Mouse (Mus musculus) thymus, postnatal 25 days (tissue): ENCODE measurements around the gene Cstad.

Source experiments
- DNase-seq: peaks from one replicate; pipeline ENCODE4 v3.0.0; 2022

The Cstad gene

DNA sequence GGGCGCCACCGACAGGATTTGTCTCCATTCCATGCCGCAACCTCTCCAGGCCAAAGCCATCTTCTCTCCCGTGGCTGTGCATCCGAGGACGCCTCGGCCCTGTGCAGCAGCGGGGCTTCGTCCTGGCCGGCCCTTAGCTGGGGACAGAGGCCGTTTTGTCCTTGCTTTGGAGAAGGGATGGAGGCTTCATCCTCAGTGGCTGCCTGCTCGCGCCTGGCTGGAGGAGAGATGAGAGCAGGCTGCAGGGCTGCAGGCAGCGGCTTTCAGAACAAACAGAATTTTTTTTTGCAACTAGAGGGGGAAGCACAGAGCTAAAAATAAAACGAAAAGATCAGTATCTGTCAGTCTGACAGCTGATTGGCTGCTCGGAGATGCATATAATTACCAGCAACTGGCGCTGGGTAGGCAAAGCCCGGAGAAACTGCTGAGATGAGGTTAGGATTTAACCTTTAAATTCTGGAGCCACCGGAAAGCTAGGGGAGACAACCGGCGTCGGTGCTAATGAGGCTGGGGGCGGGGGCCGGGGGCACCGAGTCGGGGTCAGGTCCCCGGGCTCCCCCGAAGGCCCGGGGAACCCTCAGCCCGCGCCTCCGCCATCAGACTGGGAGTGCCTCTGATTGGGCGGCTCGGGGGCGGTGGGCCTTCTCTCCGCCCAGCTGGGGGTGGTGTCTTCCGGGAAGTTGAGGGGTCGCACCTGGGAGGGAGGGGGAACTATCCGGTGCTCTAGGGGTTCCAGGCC lies at the start of gene Cstad:
TSS of gene Cstad (plus strand) at position 400 of the 739 bp plus-strand sequence.
- peak; percentile 91 for DNase-seq

DNA sequence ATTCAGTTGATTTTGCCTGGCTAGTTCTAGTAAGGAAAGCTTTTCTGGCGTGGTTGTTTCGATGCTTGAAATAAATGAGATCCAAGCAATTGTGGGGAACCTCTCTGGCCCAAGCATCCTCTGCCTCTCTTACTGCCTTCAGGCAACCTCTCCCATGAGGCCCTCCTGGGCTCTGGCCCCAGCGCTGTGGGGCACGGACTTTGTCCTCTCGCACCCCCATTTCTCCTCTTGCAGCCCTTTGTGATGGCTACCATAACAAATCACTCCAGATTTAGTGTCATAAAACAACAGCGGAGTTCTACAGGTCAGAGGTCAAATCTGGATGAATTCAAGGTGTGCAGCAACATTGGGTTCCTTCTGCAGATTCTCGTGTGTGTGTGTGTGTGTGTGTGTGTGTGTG lies 49.1 kb upstream of the Cstad start:
- no peak for DNase-seq

DNA sequence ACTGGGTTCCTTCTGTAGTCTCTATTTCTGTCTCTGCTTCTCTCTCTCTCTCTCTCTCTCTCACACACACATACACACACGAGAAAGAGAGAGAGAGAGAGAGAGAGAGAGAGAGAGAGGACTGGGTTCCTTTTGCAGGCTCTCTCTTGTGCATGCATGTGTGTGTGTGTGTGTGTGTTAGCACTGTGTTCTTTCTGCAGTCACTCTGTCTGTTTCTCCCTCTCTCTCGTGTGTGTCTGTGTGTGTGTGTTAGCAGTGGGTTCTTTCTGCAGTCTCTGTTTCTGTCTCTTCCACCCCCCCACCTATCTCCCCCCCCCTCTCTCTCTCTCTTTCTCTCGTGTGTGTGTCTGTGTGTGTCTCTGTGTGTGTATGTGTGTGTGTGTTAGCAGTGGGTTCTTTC lies 48.6 kb upstream of the Cstad start:
- DNase-seq: no peak

DNA sequence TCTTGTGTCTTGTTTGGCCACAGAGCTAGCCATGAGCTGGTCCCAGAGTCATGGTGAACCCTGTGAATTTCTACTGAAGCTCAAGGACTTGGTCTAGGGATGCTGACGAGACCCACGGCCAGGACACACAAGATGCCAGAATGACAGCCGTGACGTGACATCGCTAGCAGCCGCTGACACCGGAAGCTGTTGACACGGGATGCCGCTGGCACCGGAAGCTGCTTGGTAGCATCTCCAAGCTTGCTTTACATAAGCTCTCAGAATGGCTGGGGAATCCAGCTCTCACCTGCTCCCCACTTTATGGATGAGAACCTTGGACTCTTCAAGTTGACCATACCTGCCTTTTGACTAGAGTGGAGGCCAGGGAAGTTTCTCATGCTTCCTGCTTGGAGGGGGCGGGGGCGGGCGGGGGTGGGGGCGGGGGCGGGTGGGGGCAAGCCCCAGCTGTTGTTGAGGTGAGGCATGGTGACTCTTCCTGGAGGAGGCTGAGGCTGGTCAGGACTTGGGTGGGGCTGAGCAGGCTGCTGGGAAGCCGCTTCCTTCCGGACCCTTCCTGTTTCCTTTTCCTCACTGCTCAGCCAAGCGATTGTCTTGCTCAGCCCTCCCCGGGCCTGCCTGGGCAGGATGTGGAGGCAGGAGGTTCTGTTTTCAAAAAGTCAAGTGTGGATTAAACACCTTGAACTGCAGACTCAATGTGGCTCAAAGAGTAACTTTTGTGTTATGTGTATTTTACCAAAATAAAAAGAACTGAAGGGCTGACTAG lies 47.2 kb upstream of the Cstad start:
- DNase-seq: peak; percentile 66

DNA sequence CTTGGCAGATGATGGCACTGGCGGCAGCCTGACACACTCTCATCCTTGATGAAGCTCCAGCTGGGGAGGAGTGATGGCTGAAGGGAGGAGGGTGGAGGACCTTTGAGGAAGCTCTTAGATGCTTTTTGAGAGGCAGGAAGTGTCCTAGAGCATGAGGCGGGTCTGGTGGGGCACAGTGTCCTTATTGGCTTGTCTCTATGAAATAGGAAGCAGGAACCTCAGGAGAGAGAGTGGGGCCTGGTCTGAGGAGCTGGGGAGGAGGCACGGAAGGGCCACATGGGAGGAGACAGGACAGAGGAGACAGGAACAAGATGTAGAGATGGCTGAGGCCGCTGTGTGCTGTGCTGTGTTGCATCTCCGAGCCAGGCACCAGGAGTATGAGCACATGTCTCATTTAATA lies 43.3 kb upstream of the Cstad start:
- DNase-seq: no peak

DNA sequence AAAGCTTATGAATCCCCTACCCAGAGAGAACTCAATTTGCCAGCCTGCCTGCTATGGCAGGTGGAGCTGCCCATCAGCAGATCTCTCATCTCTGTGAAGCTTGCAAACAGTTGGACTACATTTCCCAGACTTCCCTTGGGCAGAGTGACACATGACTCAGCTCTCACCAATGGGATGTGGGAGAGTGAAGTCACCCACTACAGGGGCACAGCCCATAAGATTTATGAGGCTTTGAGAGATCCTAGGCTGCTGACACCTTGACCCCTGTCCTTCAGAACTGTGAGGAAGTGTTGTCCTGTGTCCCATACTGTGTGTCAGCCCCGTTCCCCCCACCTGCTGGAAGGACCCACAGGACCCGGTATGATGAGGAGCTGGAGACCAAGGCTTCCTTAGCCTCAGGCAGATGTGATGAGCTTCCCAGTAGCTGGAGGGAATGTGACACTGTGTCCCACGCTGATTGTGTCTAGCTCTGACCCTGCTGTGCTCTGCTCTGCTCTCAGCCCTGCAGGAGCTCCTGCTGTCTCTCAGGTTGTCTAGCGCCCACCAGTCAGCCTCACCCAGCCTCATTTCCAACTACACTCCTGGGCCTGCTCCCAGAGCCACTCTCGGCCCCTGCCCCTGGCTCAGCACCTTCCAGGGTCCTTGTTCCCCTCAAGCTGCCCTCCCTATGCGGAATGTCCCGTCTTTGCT lies 40.8 kb upstream of the Cstad start:
- DNase-seq: peak; percentile 30

DNA sequence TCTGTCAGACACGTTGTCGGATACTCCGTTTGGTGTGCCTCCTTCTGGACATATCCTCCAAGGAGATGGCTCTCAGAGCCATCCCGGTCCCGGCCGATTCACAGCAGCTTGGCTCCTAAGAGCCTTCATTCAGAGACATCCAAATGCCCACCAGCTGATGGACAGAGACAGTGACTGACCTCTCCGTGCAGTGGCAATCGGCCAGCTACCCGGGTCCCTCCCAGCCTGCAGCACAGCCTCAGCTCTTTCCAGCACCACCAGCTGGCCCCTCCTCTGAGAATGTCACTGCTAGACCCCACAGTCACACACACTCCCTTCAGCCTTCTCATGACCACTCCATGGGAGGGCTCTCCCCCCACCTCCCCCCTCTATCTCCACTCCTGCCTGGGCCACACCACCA lies 39.6 kb upstream of the Cstad start:
- no peak for DNase-seq

DNA sequence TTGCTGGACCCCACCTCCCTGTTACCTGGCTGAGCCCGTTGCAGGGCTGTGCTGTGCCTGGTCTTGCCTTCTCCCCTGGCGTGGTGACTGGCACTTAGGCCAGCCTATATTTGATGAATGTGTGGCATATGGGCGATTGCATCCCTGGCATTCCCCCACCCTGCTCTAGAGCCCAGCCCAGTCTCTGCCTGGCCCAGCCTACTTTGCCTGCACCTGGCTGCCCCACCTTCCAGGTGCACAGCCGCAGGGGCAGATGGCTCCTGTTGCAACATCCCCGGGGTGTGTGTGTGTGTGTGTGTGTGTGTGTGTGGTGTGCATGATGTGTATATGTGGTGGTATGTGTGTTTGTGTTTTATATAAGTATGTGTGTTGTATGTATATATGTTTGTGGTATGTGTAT lies 38.3 kb upstream of the Cstad start:
- DNase-seq: no peak

DNA sequence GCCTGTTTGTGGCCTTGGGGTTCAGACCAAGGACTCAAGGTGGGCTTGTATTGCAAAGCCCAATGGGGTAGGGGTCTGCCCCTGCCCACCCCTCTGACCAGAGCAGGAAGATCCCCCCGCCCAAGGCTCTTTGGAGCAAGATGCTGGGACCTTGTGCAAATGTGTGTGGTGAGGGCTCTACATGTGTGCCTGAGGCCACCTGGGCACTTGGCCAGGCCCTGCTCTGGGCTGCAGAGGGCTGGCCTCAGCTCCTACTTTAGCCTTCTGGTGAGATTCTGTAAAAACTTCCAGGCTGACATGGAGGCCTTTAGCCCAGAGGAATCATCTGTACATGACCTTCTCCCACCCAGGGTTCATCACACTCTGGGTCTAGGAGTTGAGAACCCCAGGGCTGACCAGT lies 35.3 kb upstream of the Cstad start:
- DNase-seq: no peak

DNA sequence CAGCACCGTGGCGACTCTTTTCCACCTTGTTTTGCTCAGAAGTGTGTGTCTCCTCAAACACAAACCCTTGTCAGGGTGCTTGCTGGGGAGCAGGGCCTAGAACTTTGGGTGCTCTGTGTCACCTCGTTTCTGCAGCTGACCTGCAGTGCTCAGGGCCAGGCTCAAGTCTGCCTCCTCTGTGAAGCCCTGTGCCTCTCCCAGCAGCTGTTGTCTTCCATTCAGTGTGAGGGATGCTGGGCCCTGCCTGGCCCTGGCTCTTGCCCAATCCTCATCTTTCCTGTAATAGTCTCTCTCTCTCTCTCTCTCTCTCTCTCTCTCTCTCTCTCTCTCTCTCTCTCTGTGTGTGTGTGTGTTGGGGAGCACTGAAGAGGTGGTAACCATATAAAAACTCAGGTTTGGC lies 32.3 kb upstream of the Cstad start:
- no peak for DNase-seq

DNA sequence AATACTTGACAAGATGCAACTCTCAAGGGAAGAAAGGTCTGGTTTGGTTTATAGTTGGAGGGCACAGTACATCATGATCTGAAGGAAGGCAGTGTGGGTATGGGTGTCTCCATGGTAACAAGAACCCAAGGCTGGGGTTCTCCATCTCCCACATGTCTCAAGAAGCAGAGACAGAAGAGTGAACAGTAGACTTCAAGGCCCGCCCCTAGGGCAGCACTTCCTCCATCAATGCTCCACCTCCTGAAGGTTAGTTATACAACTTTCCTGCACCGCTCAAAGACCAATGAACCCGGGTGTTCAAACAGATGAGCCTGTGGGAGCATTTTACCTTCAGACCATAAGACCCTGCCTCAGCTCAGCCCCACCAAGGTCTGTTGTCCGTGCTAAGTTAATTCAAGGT lies 23.2 kb upstream of the Cstad start:
- no peak for DNase-seq

DNA sequence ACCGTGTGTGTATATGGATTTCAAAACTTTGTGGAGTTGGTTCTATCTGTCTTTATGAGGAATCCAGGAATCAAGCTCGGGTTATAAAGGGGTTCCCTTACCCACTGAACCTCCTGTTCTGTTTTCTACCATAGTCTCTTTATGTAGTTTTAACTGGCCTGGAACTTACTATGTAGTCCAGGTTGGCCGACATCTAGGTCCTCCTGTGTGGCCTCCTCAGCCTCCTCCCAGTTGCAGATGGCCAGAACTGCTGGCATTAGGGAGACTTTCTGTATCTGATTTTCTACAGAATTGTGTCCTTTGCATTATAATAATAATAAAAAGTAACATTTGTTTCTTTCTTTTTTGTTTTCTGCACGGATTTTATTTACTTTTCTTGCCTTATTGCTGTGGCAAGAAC lies 21.3 kb upstream of the Cstad start:
- DNase-seq: no peak

DNA sequence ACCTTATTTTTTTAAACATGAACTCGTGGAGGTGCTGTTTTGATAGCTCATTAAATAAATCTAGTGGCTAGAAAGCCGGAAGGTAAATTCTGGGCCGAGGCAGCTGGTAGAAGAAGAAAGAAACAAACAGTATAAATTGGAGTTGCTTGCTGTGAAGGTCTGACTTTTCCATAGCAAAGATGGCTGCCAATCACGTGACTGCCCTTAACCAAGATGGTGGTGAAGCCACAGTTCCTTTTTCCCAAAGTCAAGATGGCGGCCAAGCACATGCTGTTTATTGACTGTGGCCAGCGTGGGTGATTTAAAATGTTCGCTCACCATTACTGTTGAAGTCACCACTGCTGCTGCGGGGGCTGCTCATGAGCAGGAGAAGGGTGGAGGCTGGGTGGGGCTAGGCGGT lies 17.8 kb upstream of the Cstad start:
- DNase-seq: no peak

DNA sequence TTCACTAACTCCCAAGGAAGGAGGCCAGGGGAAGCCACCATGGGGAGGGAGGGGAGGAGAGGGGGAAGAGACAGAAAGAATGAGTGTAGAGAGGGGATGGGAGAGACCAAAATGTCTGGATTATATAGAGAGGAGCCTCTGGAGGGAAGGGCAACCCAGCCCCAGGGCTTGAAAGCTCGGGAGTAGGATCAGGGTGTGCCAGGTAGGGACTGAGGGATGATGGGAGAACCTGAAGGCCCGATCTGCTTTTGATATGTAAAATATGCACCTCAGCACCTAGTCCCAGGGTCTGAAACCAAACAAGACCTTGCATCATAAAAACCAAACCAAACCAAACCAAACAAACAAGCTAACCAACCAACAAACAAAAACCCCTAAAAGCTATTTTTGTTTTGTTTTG lies 16.8 kb upstream of the Cstad start:
- DNase-seq: no peak

DNA sequence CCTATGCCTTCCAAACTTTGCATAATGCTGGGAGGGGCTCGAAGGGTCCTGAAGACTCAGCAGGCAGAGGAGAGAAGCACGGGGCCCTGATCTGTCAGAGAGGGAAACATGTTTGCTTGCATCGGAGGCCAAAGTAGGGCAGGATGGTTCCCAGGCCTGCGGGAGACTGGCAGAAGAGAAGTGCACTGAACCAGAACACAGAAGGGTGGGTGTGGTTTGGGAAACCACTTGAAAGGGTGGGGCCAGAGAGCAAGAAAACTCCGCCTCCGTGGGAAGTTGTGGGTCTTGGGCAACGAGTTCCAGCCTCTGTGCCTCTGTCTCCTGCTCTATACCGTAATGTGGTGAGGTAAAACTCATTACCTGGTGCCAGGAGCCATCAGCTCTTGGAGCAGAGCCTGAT lies 7.7 kb upstream of the Cstad start:
- peak; percentile 83 for DNase-seq

DNA sequence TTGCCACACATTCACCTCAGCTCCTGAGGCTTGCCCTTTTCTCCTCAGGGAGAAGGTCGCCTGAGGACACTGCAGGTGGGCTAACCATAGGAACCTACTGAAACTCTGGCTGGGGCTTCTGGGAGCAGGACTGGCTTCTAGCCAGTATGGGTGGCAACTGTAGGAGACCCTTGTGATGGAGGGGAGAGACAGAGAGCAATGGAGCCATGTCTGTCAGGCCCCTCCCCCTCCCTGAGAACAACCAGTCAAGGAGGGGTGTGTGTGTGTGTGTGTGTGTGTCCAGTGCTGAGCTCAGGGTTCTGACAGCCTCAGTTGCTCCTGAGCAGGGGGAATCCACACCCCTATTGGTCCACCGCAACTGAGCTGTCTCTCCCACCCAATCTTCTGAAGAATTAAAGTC lies 7.2 kb upstream of the Cstad start:
- no peak for DNase-seq

DNA sequence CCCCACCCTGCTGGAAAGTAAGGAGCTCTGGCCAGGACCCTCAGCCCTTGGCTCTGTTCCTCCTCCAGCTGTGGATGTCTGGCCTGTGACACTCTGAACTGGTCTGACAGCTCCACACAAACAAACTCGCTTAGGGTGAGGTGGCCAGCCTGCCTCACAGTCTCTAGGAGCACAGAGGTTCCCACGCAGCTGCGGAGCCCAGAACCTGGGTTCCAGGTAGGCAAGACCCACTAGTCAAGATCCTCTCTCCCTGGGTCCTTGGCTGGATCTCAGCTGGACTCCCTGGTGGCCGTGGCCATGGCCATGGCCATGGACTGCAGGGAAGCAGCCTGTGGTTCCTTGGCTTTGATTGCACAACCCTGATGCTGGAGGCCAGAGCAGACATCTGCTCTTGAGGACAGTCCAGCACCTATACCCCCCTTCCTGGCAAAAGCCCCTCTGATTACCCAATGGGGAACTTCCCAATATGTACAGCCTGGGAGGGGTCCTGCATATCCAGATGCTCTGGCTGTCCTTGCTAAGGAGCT lies 5.8 kb upstream of the Cstad start:
- DNase-seq: no peak

DNA sequence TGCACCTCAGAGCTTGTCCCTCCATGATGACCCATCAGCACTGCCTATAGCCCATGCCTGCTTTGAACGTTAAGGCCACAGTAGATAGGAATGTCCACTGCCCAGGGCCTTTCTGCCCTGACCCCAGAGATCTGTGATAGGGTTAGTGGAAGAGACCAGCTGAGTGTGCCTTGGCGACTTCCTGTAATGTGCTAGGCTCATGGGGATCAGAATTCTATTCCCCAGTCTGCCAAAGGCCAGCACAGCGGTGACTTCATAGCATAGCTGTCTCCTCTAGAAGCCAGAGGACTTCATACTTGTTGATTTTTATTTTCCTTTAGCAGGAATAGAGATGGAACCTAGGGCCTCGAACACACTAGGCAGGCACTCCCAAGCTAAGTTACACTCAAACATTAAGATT lies 5.1 kb upstream of the Cstad start:
- no peak for DNase-seq

DNA sequence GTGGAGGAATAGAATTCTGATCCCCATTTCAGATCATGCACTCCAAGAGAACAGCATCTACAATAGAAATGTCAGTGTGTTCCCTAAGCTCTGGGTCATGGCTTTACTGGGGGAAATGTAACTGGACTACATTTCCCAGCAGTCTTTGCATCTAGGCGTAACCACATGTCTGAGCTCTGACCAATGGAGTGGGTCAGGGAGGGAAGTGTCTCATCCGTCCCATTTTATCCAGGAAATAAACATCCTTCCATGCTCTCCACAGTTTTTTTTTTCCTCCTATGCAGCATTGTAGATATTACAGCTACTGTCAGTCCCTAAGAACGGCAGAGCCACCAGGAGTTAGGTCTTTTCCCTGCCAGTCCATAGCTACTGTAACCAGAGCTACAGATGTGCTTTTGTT lies 3.9 kb upstream of the Cstad start:
- peak; percentile 52 for DNase-seq

DNA sequence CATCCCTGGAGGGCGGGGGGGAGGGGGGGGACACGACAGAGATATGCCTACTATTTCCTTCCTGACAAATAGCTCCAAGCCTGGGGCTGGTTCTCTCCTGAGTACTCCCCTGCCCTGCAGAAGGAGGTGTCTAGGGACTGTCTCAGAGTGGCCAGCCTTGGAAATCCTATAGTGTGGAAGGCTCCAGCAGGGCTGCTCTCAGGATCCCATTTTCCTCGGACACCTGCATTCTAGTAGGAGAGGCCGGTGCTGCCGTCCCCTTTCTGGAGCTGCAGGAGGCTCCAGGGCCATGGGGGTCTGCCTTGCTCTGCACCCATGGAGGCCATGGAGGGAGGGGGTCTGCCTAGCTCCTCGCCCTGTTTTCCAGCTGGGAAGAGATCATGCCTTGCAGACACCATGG lies 2.4 kb upstream of the Cstad start:
- DNase-seq: no peak

DNA sequence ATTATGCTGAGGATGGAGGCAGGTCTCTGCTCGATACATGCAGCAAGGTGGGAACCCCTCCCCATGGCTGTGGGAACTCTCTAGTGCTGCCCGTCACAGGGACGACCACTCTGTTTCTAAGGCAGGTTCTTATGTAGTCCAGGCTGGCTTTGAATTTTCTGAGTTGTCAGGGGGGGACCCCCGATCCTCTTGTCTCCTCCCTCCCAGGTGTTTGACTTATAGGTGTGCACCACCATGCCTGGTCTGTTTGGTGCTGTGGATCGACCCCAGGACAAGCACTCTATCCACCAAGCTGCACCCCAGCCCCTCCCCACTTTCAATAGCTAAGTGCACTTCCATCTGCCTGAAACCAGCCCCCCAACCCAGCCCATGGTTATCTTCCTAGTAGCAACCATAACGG lies 1.9 kb upstream of the Cstad start:
- DNase-seq: no peak

DNA sequence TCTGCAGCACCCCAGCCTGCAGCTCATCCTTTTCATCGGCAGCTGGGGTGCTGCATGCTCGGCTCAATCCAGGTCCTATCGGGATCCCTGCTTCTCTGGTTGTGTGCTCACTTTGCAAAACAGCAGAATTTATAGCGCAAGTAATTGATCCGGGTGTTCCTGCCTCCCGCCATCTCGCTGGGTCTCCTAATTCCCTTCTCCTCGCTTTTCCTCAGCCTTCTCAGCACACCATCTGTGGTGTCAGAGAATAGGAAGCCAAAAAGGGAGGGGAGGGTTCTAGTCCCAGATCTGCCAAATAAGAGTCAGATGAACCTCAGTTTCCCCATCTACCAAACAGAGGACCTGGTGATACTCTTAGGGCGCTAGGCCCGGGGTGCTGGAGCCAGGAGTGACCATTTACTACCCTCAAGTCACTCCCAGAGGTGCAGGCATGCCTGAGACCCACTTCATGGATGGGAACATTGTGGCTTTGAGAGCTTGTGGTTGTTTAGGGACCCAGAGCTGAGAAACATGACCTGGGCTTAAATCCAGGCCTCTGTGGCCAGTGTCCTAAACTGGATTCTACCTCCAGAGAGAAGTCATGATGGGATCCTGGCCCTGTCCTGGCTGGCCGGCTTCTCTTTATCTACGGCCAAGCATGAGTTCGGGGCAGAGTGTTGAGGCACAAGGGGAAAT lies 1.1 kb upstream of the Cstad start:
- no peak for DNase-seq

DNA sequence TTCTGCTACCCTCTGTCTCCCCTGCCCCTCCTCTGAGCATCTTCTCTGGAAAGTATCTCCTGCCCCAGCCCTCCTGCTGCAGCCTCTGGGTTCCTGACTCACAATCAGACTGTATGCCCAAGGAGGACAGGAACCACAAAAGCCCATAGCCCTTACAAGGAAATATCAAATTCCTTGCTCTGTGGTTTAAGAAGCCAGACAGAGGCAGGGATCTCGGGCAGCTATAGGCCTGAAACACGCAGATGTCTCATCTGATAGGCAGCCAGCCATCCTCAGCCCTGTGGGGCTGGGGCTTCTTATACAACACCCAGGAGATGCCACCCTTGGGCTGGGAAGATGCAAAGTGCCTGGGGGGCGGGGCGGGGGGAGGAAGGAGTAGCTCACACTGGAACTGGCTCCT lies 956 bp downstream of the Cstad start:
- DNase-seq: no peak
